Mouse (Mus musculus) limb, embryonic 12.5 days (tissue): ENCODE data around the gene Opcml. TPM values are rescaled to one million over a fixed set of nuclear protein-coding genes. Genes with fewer than 3 reads are reported as not detected.

Experiments used
- ATAC-seq: fragments of 200-750 bp; cut with Nextera tagmentation; 2 replicates; pipeline ENCODE4 v1.8.0; 2017; ENCODE audit warnings: low read depth, moderate TSS enrichment; ENCODE audit not compliant: insufficient number of reproducible peaks, insufficient read depth, low FRiP score, low TSS enrichment
- H3K27ac ChIP-seq: fragments of 300-500 bp; sonication (generic); 2 replicates; pipeline ENCODE4 v1.5.1; 2016; ENCODE audit warnings: mild to moderate bottlenecking, moderate library complexity
- H3K27me3 ChIP-seq: fragments of 300-500 bp; sonication (generic); 2 replicates; pipeline ENCODE4 v1.6.1; 2016; ENCODE audit warnings: mild to moderate bottlenecking, moderate library complexity
- H3K36me3 ChIP-seq: fragments of 300-500 bp; sonication (generic); 2 replicates; pipeline ENCODE4 v1.6.1; 2016; ENCODE audit warnings: mild to moderate bottlenecking, moderate library complexity
- H3K4me1 ChIP-seq: fragments of 300-500 bp; sonication (generic); replicated peaks from 2 replicates; pipeline ENCODE4 v1.6.1; 2016
- H3K4me2 ChIP-seq: fragments of 300-500 bp; sonication (generic); 2 replicates; pipeline ENCODE4 v1.6.1; 2016; ENCODE audit warnings: mild to moderate bottlenecking, moderate library complexity
- H3K4me3 ChIP-seq: fragments of 300-500 bp; sonication (generic); replicated peaks from 2 replicates; pipeline ENCODE4 v1.5.1; 2016; ENCODE audit warnings: mild to moderate bottlenecking
- H3K9ac ChIP-seq: fragments of 300-500 bp; sonication (generic); replicated peaks from 2 replicates; pipeline ENCODE4 v1.6.1; 2016; ENCODE audit warnings: mild to moderate bottlenecking, moderate library complexity
- H3K9me3 ChIP-seq: fragments of 300-500 bp; sonication (generic); 2 replicates; pipeline ENCODE4 v1.6.1; 2016; ENCODE audit warnings: mild to moderate bottlenecking, moderate library complexity
- WGBS: fragments of 180-500 bp; shearing (Covaris S2); methylation state at CpG from one replicate; pipeline ENCODE4 v1.1.7; 2016; 5-methylcytosine and 5-hydroxymethylcytosine counted together
- polyA plus RNA-seq: library from polyadenylated mRNA; unstranded; fragments of >200 nt; fragmentation: Nextera tagmentation; extraction: Ambion mirVana; gene quantifications from 2 replicates; pipeline ENCODE4 v1.2.1, GENCODE M21; 2016

The Opcml gene
- polyA plus RNA-seq, 1 experiment from 2014 or later: 1.6 TPM

GRCm38 (mm10) chr9:28286384-28286783 is 495.8 kb downstream of the Opcml start:
- Histone ChIP-seq H3K27me3 (peaks cover 32% of the 10 kb centered on the region), H3K9me3 (no peaks in the 10 kb centered on the region), H3K9ac (no peak overlapping the region), H3K4me1 (no peaks in the 10 kb centered on the region), H3K36me3 (no peaks in the 10 kb centered on the region), H3K4me3 (no peak overlapping the region), H3K4me2 (no peak overlapping the region), H3K27ac (no peak overlapping the region)
- no peak for ATAC-seq
- 47% methylated on average over 7 of the region's 7 CpGs for WGBS

DNA sequence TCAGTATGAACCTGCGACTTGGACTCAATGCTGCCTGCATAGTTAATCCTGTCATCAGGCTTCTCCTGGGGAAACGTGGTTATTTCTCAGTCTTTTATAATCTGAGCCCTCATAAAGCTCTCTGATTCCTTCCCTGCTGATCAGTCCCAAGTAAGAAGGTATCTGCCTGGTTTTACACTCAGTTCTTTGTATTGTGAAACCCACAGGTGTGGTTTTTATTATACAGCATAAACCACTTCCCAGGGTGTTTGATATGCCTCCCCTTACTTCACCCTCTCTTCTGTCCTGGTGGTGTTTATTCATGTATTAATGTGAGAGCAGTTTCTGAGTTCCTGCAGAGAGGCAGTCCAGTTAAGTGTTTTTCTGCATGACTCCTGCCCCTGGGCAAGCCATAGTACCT is 496.9 kb downstream of the Opcml start:
- ATAC-seq: no peak
- Histone ChIP-seq H3K9ac (no peak overlapping the region), H3K9me3 (no peaks in the 10 kb centered on the region), H3K4me3 (no peak overlapping the region), H3K4me2 (no peak overlapping the region), H3K36me3 (no peaks in the 10 kb centered on the region), H3K27ac (no peak overlapping the region), H3K4me1 (no peaks in the 10 kb centered on the region), H3K27me3 (peaks cover 32% of the 10 kb centered on the region)
- 28% methylated on average over 2 of the region's 2 CpGs for WGBS

DNA sequence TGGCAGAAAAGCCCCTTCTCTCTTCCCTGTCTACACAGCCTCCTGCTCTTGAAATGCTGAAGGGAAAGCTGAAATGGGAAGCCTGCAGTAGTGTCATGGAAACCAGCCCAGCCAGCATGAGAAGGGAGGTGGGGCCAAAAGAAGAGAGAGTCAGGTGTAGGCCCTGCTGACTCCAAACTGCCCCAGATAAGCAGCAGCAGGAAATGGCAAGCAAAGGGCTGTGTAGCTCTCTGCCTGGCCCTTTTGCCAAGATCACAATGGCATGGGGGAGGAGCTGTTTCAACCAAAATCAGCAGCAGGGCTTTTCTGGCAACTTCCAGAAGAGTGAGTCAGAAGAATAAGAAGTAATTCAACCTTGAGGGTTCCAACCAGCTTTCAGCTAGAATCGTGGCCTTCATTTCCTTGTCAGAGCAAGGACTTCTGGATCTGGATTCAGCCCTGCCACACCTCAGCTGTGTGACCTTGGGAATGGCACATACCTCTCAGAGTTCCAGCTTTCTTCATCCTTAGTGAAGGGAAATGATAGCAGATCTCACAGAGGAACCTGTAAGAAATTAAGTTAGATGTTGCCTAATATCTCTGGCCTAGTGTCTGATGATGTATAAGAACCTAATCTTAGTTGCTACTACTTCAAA is 499.2 kb downstream of the Opcml start:
- H3K4me2 ChIP-seq: no peak overlapping the region
- no peak overlapping the region for H3K4me3 ChIP-seq
- H3K4me1 ChIP-seq: no peaks in the 10 kb centered on the region
- peaks cover 27% of the 10 kb centered on the region for H3K27me3 ChIP-seq
- H3K9ac ChIP-seq: no peak overlapping the region
- no peaks in the 10 kb centered on the region for H3K36me3 ChIP-seq
- peaks cover 11% of the 10 kb centered on the region; the same call in 1 of the 2 replicates for H3K9me3 ChIP-seq
- ATAC-seq: no peak
- 82% methylated on average over 1 of the region's 1 CpGs for WGBS
- H3K27ac ChIP-seq: no peak overlapping the region

DNA sequence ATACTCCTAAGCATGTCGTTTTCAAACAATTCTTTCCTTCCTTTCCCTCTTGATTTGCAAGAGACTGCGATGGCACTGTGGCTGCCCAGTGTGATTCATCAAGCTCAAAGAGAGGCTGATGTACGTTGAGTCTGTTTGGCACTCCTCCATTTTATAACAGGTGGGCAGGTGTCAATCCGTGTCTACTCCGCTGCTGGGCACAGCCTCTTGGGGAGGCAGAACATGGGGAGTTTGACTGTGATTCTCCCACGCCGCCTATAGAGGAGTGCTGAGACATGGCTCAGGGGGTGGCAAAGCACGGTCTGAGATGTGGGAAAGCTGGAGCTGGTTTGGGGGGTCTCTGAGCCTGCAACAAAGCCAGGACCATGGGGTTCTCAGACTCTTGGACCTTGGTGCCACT is 513.1 kb downstream of the Opcml start:
- H3K36me3 ChIP-seq: no peaks in the 10 kb centered on the region
- no peak for ATAC-seq
- H3K4me3 ChIP-seq: no peak overlapping the region
- 80% methylated on average over 8 of the region's 8 CpGs for WGBS
- no peak overlapping the region for H3K27ac ChIP-seq
- 0 out of 2 replicates have a peak, but pooled peaks cover 2% of the 10 kb centered on the region for H3K27me3 ChIP-seq
- H3K4me2 ChIP-seq: no peak overlapping the region
- no peaks in the 10 kb centered on the region for H3K9me3 ChIP-seq
- H3K4me1 ChIP-seq: 0 out of 2 replicates have a peak, but pooled peaks cover 8% of the 10 kb centered on the region
- no peak overlapping the region for H3K9ac ChIP-seq

DNA sequence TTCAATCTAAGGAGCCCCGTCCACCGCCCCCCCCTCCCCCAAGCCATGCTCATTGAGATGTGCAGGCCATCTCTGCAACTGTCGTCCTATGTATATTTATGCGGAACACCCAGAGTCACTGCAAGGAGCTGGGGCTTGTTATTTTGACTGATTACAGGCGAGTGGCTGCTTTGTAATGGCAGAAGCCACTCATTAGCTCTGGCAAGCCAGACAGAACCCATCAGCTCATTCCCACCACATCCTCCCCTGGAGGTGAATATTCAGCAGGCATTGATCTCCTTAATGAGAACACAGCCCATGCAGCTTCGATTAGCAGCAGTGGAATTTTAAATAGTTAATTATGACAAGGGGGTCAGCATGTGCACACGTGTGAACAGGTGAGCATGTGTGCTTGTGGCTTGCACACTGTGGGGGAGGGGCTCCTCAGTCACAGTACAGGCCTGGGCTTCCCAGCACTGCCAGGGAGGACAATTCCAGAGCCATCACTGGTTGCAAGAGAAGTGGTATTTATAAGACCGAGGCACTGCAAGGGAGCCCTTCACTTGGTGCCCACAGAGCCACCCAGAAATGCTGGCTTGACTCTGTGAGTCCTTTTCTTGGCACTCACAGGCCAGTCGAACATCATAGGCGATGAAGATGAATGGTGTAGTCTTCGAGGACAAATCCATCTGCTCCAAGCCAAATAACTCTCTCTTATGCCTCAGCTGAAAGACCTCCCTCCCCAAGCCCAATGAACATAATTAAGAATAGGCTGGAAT is 516.0 kb downstream of the Opcml start:
- no peak for ATAC-seq

GRCm38 (mm10) chr9:28307122-28307430 is 516.5 kb downstream of the Opcml start:
- Histone ChIP-seq H3K4me3 (no peak overlapping the region), H3K4me1 (0 out of 2 replicates have a peak, but pooled peaks cover 8% of the 10 kb centered on the region), H3K27me3 (0 out of 2 replicates have a peak, but pooled peaks cover 2% of the 10 kb centered on the region), H3K9ac (no peak overlapping the region), H3K9me3 (no peaks in the 10 kb centered on the region), H3K36me3 (no peaks in the 10 kb centered on the region), H3K27ac (no peak overlapping the region), H3K4me2 (no peak overlapping the region)
- ATAC-seq: no peak

More for the DNA sequence above, 516.0 kb downstream of the Opcml start:
- Histone ChIP-seq H3K9me3 (no peaks in the 10 kb centered on the region), H3K36me3 (no peaks in the 10 kb centered on the region), H3K4me3 (no peak overlapping the region), H3K4me2 (no peak overlapping the region), H3K4me1 (0 out of 2 replicates have a peak, but pooled peaks cover 8% of the 10 kb centered on the region), H3K27me3 (0 out of 2 replicates have a peak, but pooled peaks cover 2% of the 10 kb centered on the region), H3K27ac (no peak overlapping the region), H3K9ac (no peak overlapping the region)
- 36% methylated on average over 11 of the region's 11 CpGs for WGBS

GRCm38 (mm10) chr9:28307481-28308050 is 517.0 kb downstream of the Opcml start:
- no peaks in the 10 kb centered on the region for H3K36me3 ChIP-seq
- WGBS: 81% methylated on average over 6 of the region's 6 CpGs
- no peak for ATAC-seq

GRCm38 (mm10) chr9:28317881-28318280 is 527.3 kb downstream of the Opcml start:
- no peak for ATAC-seq
- no peaks in the 10 kb centered on the region for H3K9me3 ChIP-seq
- H3K27me3 ChIP-seq: no peaks in the 10 kb centered on the region
- no peaks in the 10 kb centered on the region for H3K36me3 ChIP-seq
- no peak overlapping the region for H3K9ac ChIP-seq
- no peak overlapping the region for H3K4me2 ChIP-seq
- no peak overlapping the region for H3K27ac ChIP-seq
- H3K4me3 ChIP-seq: no peak overlapping the region
- no peaks in the 10 kb centered on the region for H3K4me1 ChIP-seq

More at GRCm38 (mm10) chr9:28307481-28308050, 517.0 kb downstream of the Opcml start:
- Histone ChIP-seq H3K27ac (no peak overlapping the region), H3K9ac (no peak overlapping the region), H3K27me3 (0 out of 2 replicates have a peak, but pooled peaks cover 2% of the 10 kb centered on the region), H3K4me3 (no peak overlapping the region), H3K9me3 (no peaks in the 10 kb centered on the region), H3K4me1 (0 out of 2 replicates have a peak, but pooled peaks cover 8% of the 10 kb centered on the region), H3K4me2 (no peak overlapping the region)

GRCm38 (mm10) chr9:28319021-28319755 is 528.6 kb downstream of the Opcml start:
- Histone ChIP-seq H3K9me3 (no peaks in the 10 kb centered on the region), H3K27me3 (no peaks in the 10 kb centered on the region), H3K27ac (no peak overlapping the region), H3K4me1 (no peaks in the 10 kb centered on the region), H3K9ac (no peak overlapping the region), H3K36me3 (no peaks in the 10 kb centered on the region), H3K4me3 (no peak overlapping the region), H3K4me2 (no peak overlapping the region)
- 83% methylated on average over 4 of the region's 4 CpGs for WGBS
- no peak for ATAC-seq

DNA sequence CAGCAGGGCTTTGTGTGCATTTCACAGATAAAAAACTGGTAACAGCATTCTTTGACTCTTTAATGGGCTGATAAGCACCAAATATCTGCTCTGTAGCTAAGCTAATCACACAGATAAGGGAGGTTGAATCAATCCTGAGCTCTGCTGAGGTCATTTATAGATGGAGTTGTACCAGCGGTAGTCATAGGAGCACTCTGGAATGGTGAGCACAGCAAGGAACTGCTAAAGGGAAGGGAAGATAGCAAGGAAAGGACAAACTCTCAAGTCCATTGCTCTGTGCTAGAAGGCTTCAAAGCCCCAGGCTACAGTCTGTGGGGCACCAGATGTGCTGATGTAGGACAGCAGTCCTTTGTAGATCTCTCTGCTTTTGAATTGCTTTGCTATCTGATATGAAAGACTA is 529.2 kb downstream of the Opcml start:
- Histone ChIP-seq H3K36me3 (no peaks in the 10 kb centered on the region), H3K9me3 (no peaks in the 10 kb centered on the region), H3K4me1 (no peaks in the 10 kb centered on the region), H3K4me2 (no peak overlapping the region), H3K27ac (no peak overlapping the region), H3K9ac (no peak overlapping the region), H3K27me3 (no peaks in the 10 kb centered on the region), H3K4me3 (no peak overlapping the region)
- ATAC-seq: no peak
- 71% methylated on average over 1 of the region's 1 CpGs for WGBS

DNA sequence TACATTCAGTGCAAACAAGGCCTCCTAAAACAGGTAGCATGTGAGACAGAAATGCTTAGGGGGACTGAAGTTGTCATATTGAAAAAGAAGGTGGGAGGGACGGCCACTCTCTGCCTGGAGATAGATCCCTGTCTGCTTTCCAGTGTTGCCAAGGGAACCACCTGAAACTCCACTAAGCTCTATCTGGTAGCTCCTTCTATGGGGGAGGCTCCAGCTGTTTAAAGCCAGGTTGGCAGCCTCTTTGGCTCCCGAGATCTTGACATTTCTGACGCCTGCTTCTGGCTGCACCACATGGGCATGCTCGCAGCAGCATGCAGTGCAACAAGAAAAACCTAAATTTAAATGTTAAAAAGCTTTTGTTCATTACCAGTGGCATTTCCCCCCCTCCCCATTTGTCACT is 537.4 kb downstream of the Opcml start:
- whole genome bisulfite sequencing: 46% methylated on average over 4 of the region's 4 CpGs

More for the DNA sequence above, 537.4 kb downstream of the Opcml start:
- Histone ChIP-seq H3K4me3 (no peak overlapping the region), H3K36me3 (no peaks in the 10 kb centered on the region), H3K4me1 (no peaks in the 10 kb centered on the region; the same call in 1 of the 2 replicates), H3K9me3 (no peaks in the 10 kb centered on the region), H3K4me2 (no peak overlapping the region), H3K27me3 (no peaks in the 10 kb centered on the region), H3K27ac (no peak overlapping the region), H3K9ac (no peak overlapping the region)
- no peak for ATAC-seq
